Mouse (Mus musculus): ENCODE results near the gene Gpr6. TPM values are rescaled to one million over a fixed set of nuclear protein-coding genes. Genes with fewer than 3 reads are reported as not detected.

Gene Gpr6
- total RNA-seq, 2 experiments from 2014 or later, result 2.4 to 3.3 TPM

Other genes with a start within 250 kb of the Gpr6 start
- 10 to 100 TPM; 47.2 to 52.4 TPM for gene Cdc40, start 189.0 kb downstream of the Gpr6 start, total RNA-seq (2021)
- gene Wasf1, start 188.8 kb downstream of the Gpr6 start, total RNA-seq (2021), result 100 to 1,000 TPM; 383 to 387 TPM
- gene Fig4, start 231.0 kb upstream of the Gpr6 start, total RNA-seq (2021), result 10 to 100 TPM; 37.0 to 40.2 TPM
- gene Ak9, start 231.7 kb upstream of the Gpr6 start, total RNA-seq (2021), result under 1 TPM; 0.45 to 0.67 TPM